Mouse (Mus musculus) left cerebral cortex, adult 18-20 months (tissue): Measurements from ENCODE around the gene Mta3. TPM values are rescaled to one million over a fixed set of nuclear protein-coding genes. Genes with fewer than 3 reads are reported as not detected.
A peak's percentile ranks its signal among the peaks of the same experiment; 100 is the strongest.
"Not testable (repeated sequence)": the region's sequence is repeated elsewhere in the genome, so short reads cannot be mapped to it uniquely, and the experiment has no call there.

ENCODE experiments used
- DNase-seq, 2 experiments: peaks; one replicate each; pipeline ENCODE4 v3.0.0; 2021 to 2022; ENCODE audit warnings: low spot score in 2 of 2, mixed read lengths in 1 of 2
- total RNA-seq, 2 experiments: library from RNA; stranded (reverse); gene quantifications; 2 replicates each; pipeline ENCODE4 v1.2.3; 2021

Gene Mta3
- total RNA-seq, 2 experiments from 2014 or later: 96.4 to 102 TPM

DNA sequence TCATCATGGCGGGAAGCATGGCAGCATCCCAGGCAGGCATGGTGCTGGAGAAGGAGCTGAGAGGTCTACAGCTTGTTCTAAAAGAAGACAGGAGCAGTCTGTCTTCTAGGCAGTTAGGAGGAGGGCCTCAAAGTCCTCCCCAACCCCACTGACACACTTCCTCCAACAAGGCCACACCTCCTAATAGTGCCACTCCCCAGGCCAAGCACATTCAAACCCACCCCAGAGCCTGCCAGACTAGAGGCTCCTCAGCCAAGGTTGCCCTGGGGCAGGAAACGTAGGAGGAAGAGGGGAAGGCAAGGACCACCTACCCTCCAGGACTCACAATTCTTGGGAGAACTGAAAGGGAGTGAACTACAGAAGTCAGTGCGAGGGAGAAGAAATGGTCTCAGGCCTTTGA lies 141.9 kb downstream of the Mta3 start, which contains the start of gene Haao:
TSS of gene Haao (minus strand) at position 149 of the 400 bp plus-strand sequence.
- no peak for DNase-seq

DNA sequence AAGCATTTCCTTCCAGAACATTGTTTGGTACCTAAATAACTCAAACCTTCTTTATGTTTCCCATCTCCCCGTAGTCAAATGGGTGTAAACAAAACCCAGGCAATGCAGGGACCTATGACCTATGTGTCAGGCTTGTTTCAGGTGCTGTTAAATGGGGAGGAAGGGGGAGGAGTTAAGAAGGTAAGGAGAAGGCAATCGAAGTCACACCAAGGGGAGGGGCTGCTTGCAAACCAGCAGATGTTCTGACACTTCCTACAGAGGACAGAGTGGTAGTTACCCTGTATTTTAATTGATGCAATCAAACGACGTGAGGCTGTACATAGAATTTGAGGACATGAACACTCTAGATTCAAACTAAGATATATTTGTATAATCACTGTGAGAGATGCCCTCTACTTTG lies 142.5 kb downstream of the Mta3 start:
- no peak for DNase-seq

DNA sequence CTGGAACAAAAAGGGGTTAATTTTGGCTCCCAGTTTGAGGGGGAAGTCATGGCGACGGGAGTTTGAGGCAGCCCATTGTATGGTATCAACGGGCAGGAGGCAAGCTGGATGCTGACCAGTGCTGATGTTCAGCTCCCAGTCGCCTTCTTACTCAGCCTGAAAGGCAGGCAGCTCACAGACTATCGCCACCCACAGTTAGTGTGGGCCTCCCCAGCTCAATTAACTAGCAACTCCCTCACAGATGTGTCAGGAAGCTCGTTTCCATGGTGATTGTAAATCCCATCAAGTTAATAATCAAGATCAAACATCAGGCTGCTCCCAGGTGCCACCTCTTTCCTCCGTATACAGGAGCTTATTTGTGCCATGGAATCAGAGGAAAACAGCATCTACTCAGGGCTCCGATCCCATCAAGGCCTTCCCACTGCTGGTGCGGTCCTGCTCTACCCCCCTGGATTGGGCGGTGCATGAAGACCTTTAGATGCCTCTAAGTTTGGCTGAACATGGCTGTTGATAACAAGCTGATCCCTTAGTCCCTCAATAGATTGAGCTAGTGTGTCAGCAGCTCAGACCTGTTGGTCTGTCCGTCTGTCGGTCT lies 143.2 kb downstream of the Mta3 start:
- no peak for DNase-seq

DNA sequence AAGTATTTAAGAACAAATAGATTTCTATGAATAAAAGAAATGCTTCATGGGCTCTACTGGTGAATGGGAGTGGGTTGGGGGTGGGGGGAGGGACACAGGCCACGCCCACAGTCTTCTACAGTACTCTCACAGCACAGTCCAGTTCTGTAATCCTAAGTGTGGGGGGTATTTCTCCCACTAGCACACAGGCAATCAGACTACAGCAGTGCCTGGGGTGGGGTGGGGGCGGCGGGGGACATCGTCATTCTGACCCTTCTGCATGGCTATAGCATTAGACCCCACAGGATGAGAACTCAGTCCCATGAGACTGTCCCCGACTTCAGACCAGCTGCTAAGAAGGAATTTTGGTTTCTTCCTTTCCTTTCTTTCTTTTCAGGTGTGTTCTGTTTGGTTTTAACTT lies 143.8 kb downstream of the Mta3 start:
- DNase-seq: no peak

DNA sequence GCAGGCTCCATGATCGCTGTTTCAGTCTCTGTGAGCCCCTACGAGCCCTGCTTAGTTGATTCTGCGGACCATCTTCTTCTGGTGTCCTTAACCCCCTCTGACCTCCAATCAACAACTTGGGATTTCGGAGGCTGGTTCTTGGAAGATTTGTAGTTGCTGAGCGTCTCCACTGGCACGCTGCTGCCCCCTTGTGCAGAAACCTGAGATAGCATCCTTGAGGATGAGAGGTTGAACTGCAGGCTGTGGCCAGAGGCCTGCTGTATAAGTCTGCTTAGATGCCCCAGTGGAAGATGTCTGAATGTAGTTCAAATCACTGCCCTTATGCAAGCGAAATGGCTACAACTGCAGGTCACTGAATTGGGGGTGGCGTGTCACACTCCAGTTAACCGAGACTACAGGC lies 144.5 kb downstream of the Mta3 start:
- peak; percentile 93 to 96 for DNase-seq

DNA sequence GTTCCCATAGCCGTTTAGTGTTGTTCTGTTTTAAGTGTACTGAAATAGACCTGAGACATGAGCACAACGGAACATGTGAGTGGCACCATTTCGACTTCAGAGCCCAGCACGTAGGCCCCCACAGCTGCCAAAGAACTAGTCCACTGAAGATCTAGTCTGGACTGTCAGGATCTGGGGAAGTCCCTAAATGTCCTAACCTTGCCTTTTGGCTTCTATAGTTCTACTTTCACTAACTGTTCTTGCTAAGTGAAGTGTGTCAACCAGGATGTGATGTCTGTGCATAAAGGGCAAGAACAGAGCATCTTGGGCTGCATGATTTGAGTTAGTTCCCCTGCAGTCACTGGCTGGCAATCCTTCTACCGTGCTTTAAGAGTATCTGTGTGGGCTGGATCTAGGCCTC lies 144.9 kb downstream of the Mta3 start:
- no peak for DNase-seq

DNA sequence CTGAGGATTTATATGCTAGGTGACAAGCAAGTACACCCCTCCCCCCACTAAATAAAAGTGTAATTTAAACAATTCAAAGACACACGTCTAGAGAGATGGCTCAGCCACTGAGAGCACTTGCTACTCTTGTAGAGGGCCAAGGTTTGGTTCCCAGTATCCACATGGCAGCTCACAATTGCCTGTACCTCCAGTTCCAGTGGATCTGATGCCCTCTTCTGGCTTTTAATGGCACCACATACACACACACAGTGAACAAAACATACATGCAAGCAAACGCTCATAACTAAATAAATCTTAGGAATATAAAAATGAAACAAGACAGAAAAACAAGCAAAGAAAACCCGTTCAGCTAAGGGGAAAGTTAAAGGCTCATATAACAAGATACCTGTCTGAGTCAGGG lies 147.9 kb downstream of the Mta3 start:
- no peak for DNase-seq

DNA sequence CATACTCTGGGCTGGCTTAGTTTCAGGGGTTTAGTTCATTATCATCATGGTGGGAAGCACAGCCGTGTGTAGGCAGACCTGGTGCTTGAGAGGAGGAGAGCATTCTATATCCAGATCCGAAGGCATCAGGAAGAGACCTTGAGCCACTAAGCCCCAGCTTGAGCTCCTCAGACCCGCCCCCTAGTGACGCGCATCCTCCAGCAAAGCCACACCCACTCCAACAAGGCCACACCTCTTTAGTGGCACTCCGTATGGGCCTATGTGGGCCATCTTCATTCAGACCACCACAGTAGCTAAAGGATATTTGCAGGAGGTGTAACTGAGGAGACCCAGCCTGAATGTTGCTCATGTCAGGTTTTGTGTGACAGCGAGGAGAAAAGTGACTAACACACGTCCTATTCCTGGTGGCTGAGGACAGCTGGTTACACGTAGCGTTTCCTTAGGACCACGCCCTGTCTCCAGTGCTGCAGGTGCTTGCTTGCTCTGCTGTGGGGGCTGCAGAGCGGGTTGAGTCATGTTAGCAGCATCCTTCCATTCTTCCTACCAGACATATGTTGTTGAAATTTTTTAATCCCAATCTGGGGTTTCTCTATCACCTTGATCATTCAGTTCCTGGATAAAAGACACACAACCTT lies 148.4 kb downstream of the Mta3 start:
- DNase-seq: peak; percentile 36 to 57

DNA sequence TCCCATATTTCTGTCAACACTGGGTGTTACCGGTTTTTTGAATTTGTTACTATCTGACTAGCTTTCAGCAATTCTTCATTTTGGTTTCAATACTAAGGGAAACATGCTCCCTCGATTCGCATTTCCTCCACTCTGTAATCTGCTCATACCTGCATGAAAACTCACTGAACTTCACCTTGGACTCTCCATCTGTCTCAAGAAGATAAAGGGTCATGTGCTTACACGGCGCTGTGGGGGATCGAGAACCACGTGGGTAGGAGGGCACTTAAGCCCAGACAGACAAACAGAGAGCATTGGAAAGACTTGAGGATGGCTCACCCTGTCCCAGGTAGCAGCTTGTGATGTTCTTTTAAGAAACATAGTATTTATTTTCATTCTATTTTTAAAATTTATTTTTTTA lies 152.4 kb downstream of the Mta3 start:
- no peak for DNase-seq

DNA sequence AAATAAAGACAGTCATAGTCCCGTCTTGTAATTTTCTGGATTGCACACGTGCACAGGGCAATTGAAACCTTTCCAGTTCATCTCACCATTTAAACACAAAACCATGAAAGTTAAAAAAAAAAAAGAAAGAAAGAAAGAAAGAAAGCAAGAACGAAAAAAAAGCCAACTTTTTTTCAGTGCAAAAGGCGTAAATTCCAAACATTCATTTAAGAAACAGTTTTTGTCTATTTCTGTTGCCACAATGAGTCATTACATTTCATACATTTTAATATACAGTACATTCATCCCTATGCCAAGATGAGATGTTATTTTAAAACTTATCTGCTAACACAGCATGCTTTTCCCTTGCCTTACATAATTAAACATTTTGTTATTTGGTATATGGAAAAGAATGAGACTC lies 153.7 kb downstream of the Mta3 start:
- DNase-seq: no peak

DNA sequence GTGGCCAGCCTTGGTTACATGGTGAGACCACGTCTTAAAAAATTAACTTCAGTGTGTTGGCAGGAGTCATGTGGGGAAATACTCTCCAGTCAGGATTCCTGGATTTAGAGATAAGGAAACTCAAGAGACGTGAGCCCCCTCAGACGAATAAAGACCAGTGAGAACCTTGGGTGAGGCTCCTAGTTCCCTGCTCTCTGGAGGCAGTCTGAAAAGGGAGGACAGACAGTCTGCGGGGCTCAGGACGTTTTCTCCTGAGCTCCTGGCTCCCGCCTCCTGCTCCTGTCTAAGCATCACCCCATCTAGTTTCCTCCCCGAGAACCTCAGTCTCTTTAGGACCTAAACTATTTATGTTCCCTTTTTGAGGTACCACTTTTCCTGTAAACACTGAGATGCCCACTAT lies 154.3 kb downstream of the Mta3 start:
- no peak for DNase-seq

DNA sequence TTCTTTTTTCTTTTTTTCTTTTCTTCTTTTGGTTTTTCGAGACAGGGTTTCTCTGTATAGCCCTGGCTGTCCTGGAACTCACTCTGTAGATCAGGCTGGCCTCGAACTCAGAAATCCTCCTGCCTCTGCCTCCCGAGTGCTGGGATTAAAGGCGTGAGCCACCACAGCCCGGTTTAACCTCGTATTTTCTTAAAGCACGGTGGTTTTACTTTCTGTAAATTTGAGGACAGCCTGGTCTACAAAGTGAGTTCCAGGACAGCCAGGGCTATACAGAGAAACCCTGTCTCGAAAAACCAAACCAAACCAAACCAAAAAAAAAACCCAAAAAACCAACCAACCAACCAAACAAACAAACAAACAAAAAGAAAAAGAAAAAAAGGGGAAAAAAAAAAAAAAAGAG lies 155.0 kb downstream of the Mta3 start:
- DNase-seq: not testable (repeated sequence)

DNA sequence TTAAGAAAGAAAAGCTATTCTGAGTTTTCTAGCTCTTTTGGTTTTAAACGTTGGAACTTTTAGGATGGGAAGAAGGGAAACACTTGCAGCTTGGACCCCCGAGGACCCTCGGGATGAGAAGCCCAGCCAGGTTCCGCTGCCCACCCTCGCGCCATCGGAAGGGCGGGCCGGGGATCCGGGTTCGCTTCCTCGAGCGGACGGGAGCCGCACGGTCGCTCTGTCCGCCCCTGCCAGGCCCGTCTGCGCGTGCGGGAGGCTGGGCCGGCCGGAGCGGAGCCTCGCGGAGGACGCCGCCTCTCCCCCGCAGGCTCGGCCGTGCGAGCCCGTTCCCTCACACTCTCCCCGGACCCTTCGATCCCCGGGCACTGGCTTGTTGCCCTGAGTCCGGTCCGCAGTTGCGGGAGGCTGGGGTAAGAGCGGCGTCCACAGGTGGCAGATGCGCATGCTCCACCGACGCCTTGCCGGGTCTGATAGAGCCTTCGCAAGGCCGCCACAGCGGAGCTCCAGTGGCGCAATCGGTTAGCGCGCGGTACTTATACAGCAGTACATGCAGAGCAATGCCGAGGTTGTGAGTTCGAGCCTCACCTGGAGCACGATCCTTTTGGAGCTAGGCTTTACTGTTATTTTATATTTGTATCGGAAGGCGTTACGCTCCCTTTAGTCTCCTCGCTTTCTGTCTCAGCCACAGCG lies 155.6 kb downstream of the Mta3 start:
- DNase-seq: peak; percentile 98 to 99

DNA sequence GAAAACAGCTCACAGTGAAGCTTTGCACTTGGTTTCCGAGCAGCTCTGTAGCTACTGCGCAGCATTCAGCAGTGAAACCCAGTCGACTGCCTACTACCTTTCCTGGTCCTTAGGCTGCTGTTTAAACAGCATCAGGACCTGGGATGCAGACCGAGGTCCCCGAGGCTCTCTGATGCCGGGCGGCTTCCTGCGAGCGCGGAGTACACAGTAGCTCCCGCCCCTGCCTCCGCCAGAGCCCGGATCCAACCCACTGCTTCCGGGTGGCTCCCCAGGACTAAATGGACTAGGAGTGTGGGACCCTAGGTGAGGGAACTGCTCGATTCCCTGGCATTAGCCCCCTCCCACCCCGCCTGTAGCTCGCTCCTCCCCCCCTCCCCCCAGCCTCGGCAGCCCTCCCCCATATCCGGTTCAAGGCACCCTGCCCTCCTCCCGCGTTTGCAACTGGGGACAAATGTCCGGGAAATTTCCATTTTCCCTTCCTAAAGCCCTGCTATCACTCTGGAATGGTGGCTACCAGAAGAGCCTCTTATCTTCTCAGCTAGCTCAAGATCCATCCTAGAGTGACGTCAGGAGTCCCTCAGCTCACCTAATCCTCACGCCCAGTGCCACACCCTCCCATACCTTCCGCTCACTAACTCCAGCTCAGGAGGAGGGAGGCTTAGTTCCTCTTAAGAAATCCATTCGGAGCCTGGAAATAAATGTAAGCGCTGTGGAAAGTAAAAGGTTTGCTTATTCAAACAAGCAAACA lies 156.3 kb downstream of the Mta3 start:
- DNase-seq: peak; percentile 62 to 65

DNA sequence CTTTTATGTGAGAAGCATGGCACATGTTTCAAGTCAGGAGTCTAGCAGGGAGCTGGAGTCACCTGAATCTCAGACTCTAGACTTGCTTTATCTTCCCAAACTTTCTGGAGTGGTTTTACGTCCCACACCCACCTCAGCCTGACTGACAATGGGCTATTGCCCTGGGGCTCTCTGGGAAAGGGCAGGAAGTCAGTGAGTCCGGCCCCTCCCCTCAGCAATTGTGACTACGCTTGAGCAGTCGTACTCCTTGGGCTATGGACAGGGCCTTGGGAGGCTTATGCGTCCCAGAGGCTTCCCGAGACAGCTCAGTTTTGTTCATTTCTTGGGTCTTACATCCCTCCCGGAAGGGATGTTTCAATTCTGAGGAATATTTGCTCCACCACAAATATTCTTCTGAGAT lies 159.4 kb downstream of the Mta3 start:
- DNase-seq: no peak

DNA sequence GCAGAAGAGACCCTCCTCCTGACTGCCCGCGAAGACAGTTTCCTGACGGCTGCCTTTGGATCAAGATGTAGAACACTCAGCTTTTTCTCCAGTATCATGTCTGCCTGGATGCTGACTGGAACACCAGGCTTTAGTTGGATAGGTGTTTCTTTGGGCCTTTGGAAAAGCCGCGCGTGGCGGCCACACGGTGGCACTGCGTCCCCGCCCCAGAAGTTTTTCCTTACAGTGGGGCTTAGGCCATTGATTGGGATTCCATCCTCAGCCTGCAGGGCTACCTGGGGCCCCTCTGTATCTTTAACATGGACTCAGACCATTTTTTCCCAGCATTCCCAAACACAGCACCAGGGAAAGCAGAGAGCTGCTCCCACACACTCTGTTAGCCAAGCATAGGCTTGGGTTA lies 160.6 kb downstream of the Mta3 start:
- DNase-seq: peak in 1 of 2 experiments; percentile 34

DNA sequence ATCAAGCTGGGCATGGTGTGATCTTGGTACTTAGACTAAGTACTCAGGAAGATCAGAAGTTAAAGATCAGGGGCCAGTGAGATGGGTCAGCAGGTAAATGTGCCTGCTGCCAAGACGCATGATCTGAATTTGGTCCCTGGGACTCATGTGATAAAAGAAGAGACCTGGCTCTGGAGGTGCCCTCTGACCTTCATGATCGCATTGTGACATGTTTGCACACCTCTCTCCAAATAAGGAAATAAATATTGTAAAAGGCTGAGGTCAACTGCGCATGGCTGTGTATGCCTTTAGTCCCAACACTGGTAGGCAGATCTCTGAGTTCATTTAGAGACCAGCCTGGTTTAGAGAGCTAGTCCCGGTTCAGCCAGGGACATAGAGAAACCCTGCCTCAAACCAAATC lies 164.4 kb downstream of the Mta3 start:
- DNase-seq: no peak

Other genes starting within 250 kb of the Mta3 start
- 100 to 1,000 TPM; 178 to 186 TPM for gene Cox7a2l, start 188.8 kb upstream of the Mta3 start, total RNA-seq
- 10 to 100 TPM; 10.6 to 11.7 TPM for gene Kcng3, start 74.3 kb upstream of the Mta3 start, total RNA-seq
- under 1 TPM in 1 of 2 experiments, not detected in 1; 0.40 TPM for gene Haao, start 141.8 kb downstream of the Mta3 start, total RNA-seq